Mouse (Mus musculus) MEL (cell line): Measurements from ENCODE around the gene Tead2. TPM values are rescaled to one million over a fixed set of nuclear protein-coding genes. Genes with fewer than 3 reads are reported as not detected.

ENCODE experiments used
- DNase-seq: peaks from one replicate; pipeline ENCODE4 v3.0.0; 2011; ENCODE audit warnings: low read depth, low spot score
- H3K27ac ChIP-seq: 2 replicates; pipeline ENCODE4 v1.5.1; 2012; ENCODE audit warnings: low read depth, mild to moderate bottlenecking, control low read depth, low read length, moderate library complexity; ENCODE audit not compliant: control insufficient read depth
- H3K27me3 ChIP-seq, 2 experiments: fragments of 150-350 bp in 1 of 2; sonication (generic) in 1 of 2; 2 replicates each; pipeline ENCODE4 v1.6.1; 2012; ENCODE audit warnings: low read length in 2 of 2, mild to moderate bottlenecking in 2 of 2, improper control_type of control experiment in 1 of 2, moderate library complexity in 1 of 2; ENCODE audit not compliant: insufficient read depth in 2 of 2, control insufficient read depth in 1 of 2
- H3K36me3 ChIP-seq, 2 experiments: 2 replicates each; pipeline ENCODE4 v1.6.1; 2012 to 2014; ENCODE audit warnings: low read length in 2 of 2, improper control_type of control experiment in 1 of 2, inconsistent platforms in 1 of 2, mild to moderate bottlenecking in 1 of 2; ENCODE audit not compliant: insufficient read depth in 2 of 2, control insufficient read depth in 1 of 2
- H3K4me1 ChIP-seq, 2 experiments: fragments of 150-350 bp in 1 of 2; sonication (generic) in 1 of 2; 2 replicates each; pipeline ENCODE4 v1.6.1; 2012; ENCODE audit warnings: low read length in 2 of 2, improper control_type of control experiment in 1 of 2, mild to moderate bottlenecking in 1 of 2; ENCODE audit not compliant: insufficient read depth in 2 of 2, control insufficient read depth in 1 of 2
- H3K4me3 ChIP-seq, 2 experiments: fragments of 150-350 bp in 1 of 2; sonication (generic) in 1 of 2; 2 replicates each; pipeline ENCODE4 v1.5.1; 2012; ENCODE audit warnings: low read depth in 2 of 2, low read length in 2 of 2, mild to moderate bottlenecking in 2 of 2, moderate library complexity in 2 of 2, control low read depth in 1 of 2, improper control_type of control experiment in 1 of 2; ENCODE audit not compliant: control insufficient read depth in 1 of 2, insufficient read depth in 1 of 2
- H3K79me2 ChIP-seq: 2 replicates; pipeline ENCODE4 v1.6.1; 2012; ENCODE audit warnings: mild to moderate bottlenecking, low read length, moderate library complexity; ENCODE audit not compliant: control insufficient read depth, poor library complexity, insufficient read depth
- H3K9ac ChIP-seq: 2 replicates; pipeline ENCODE4 v1.6.1; 2012; ENCODE audit warnings: low read depth, mild to moderate bottlenecking, control low read depth, low read length, moderate library complexity; ENCODE audit not compliant: control insufficient read depth, poor library complexity, severe bottlenecking
- H3K9me3 ChIP-seq: fragments of 150-350 bp; sonication (generic); replicated peaks from 2 replicates; pipeline ENCODE4 v1.6.1; 2012; ENCODE audit warnings: mild to moderate bottlenecking, low read length, improper control_type of control experiment, moderate library complexity; ENCODE audit not compliant: insufficient read depth
- E2F4 ChIP-seq: IDR thresholded peaks from 2 replicates; pipeline ENCODE4 v1.6.1; 2011; ENCODE audit warnings: low read depth, low read length, improper control_type of control experiment, borderline replicate concordance
- ELF1 ChIP-seq: IDR thresholded peaks from 2 replicates; pipeline ENCODE4 v1.6.1; 2014; ENCODE audit warnings: low read depth, mild to moderate bottlenecking, inconsistent platforms, low read length, improper control_type of control experiment, moderate library complexity
- EP300 ChIP-seq, 2 experiments: IDR thresholded peaks; 2 replicates each; pipeline ENCODE4 v1.6.1; 2011; ENCODE audit warnings: improper control_type of control experiment in 2 of 2, low read length in 2 of 2, low read depth in 1 of 2, mild to moderate bottlenecking in 1 of 2
- ETS1 ChIP-seq: IDR thresholded peaks from 2 replicates; pipeline ENCODE4 v1.6.1; 2012; ENCODE audit warnings: low read depth, mild to moderate bottlenecking, inconsistent platforms, low read length, improper control_type of control experiment, moderate library complexity
- GABPA ChIP-seq: IDR thresholded peaks from 2 replicates; pipeline ENCODE4 v1.6.1; 2012; ENCODE audit warnings: low read depth, mild to moderate bottlenecking, inconsistent platforms, low read length, improper control_type of control experiment, moderate library complexity
- GATA1 ChIP-seq: IDR thresholded peaks from 2 replicates; pipeline ENCODE4 v1.6.1; 2011; ENCODE audit warnings: low read depth, low read length, improper control_type of control experiment
- HCFC1 ChIP-seq: IDR thresholded peaks from 2 replicates; pipeline ENCODE4 v1.6.1; 2012; ENCODE audit warnings: low read depth, mild to moderate bottlenecking, inconsistent platforms, low read length, improper control_type of control experiment, moderate library complexity
- KAT2A ChIP-seq: conservative IDR thresholded peaks from 2 replicates; pipeline ENCODE4 v1.6.1; 2012; ENCODE audit warnings: low read depth, low read length, improper control_type of control experiment, inconsistent platforms
- NRF1 ChIP-seq: IDR thresholded peaks from 2 replicates; pipeline ENCODE4 v1.6.1; 2014; ENCODE audit warnings: low read depth, mild to moderate bottlenecking, inconsistent platforms, low read length, improper control_type of control experiment, moderate library complexity; ENCODE audit not compliant: poor library complexity, insufficient read depth, severe bottlenecking
- POLR2A ChIP-seq, 2 experiments: IDR thresholded peaks; 2 replicates each; pipeline ENCODE4 v1.6.1; 2011 to 2012; ENCODE audit warnings: low read length in 2 of 2, mild to moderate bottlenecking in 2 of 2, control low read depth in 1 of 2, improper control_type of control experiment in 1 of 2, low read depth in 1 of 2, moderate library complexity in 1 of 2; ENCODE audit not compliant: control insufficient read depth in 1 of 2, insufficient read depth in 1 of 2, poor library complexity in 1 of 2
- POLR2AphosphoS2 ChIP-seq: IDR thresholded peaks from 2 replicates; pipeline ENCODE4 v1.6.1; 2011; ENCODE audit warnings: low read length, improper control_type of control experiment
- RAD21 ChIP-seq: IDR thresholded peaks from 2 replicates; pipeline ENCODE4 v1.6.1; 2011; ENCODE audit warnings: mild to moderate bottlenecking, low read depth, low read length, improper control_type of control experiment
- SIN3A ChIP-seq: IDR thresholded peaks from 2 replicates; pipeline ENCODE4 v1.6.1; 2012; ENCODE audit warnings: low read length, improper control_type of control experiment, inconsistent platforms
- SMC3 ChIP-seq: IDR thresholded peaks from 2 replicates; pipeline ENCODE4 v1.6.1; 2011; ENCODE audit warnings: low read depth, low read length, improper control_type of control experiment
- TCF12 ChIP-seq: IDR thresholded peaks from 2 replicates; pipeline ENCODE4 v1.6.1; 2014; ENCODE audit warnings: low read depth, mild to moderate bottlenecking, inconsistent platforms, low read length, improper control_type of control experiment, moderate library complexity
- UBTF ChIP-seq: IDR thresholded peaks from 2 replicates; pipeline ENCODE4 v1.6.1; 2012; ENCODE audit warnings: low read depth, mild to moderate bottlenecking, inconsistent platforms, low read length, improper control_type of control experiment, moderate library complexity, borderline replicate concordance; ENCODE audit not compliant: insufficient read depth
- USF1 ChIP-seq: IDR thresholded peaks from 2 replicates; pipeline ENCODE4 v1.6.1; 2014; ENCODE audit warnings: low read depth, mild to moderate bottlenecking, inconsistent platforms, low read length, improper control_type of control experiment, moderate library complexity
- USF2 ChIP-seq, 2 experiments: IDR thresholded peaks; 2 replicates each; pipeline ENCODE4 v1.6.1; 2011 to 2012; ENCODE audit warnings: improper control_type of control experiment in 2 of 2, low read length in 2 of 2, borderline replicate concordance in 1 of 2, inconsistent platforms in 1 of 2, low read depth in 1 of 2, mild to moderate bottlenecking in 1 of 2; ENCODE audit not compliant: insufficient read depth in 1 of 2
- ZKSCAN1 ChIP-seq: IDR thresholded peaks from 2 replicates; pipeline ENCODE4 v1.6.1; 2012; ENCODE audit warnings: low read depth, mild to moderate bottlenecking, inconsistent platforms, low read length, improper control_type of control experiment, moderate library complexity
- polyA plus RNA-seq, 2 experiments: library from polyadenylated mRNA; stranded (reverse) in 1 of 2; unstranded in 1 of 2; fragments of >175 nt in 1 of 2; fragments of >200 nt in 1 of 2; gene quantifications; 2 replicates each; pipeline versions ENCODE4 v1.2.1 to v1.2.4; 2012; ENCODE audit warnings: low replicate concordance in 2 of 2, low read depth in 1 of 2; ENCODE audit not compliant: insufficient read length in 2 of 2, insufficient read depth in 1 of 2, missing spikeins in 1 of 2
- total RNA-seq: library from RNA; depleted of rRNA; stranded (reverse); fragments of 300-350 nt; gene quantifications from 2 replicates; pipeline ENCODE4 v1.2.3, GENCODE M21; 2012

Tead2 gene
- total and polyA plus RNA-seq, 3 experiments: 0.19 to 0.38 TPM; not detected in 1

DNA sequence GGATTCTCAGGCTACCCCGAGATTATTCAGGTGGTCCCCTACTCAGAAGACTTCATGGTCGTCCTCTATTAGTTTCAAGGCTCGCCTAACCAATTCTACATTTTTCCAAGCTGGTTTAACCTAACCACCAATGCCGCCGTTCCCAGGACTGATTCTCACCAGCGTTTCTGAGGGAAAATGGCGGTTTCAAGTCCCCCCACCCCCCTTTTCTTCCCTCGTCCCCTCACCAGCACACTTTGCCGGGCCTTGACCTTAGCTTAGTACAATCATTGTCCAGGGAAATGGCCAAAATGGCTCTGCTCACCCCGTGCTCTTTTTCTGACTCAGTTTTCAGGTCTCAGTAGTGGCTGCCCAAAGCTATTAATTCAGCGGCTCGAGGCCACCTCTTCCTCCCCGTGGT lies 40.2 kb upstream of the Tead2 start:
- Histone ChIP-seq H3K27ac (no peak overlapping the region), H3K79me2 (no peaks in the 10 kb centered on the region), H3K9ac (no peak overlapping the region), H3K36me3 (no peaks in the 10 kb centered on the region), H3K27me3 (no peaks in the 10 kb centered on the region), H3K4me1 (no peaks in the 10 kb centered on the region), H3K9me3 (no peaks in the 10 kb centered on the region), H3K4me3 (no peak overlapping the region)
- DNase-seq: no peak
- no peak for TF ChIP-seq KAT2A
- TF ChIP-seq POLR2AphosphoS2: no peak
- no peak for TF ChIP-seq USF2 (IDR thresholded peaks at IDR 0.05; ENCODE audit: borderline replicate concordance in 1 of 2, insufficient read depth in 1 of 2, low read depth in 1 of 2, low read length in 2 of 2)
- TF ChIP-seq NRF1: no peak
- no peak for TF ChIP-seq HCFC1
- TF ChIP-seq ETS1: no peak
- no peak for TF ChIP-seq POLR2A (IDR thresholded peaks at IDR 0.05; ENCODE audit: control insufficient read depth in 1 of 2, insufficient read depth in 1 of 2, low read depth in 1 of 2, low read length in 2 of 2, poor library complexity in 1 of 2)
- no peak for TF ChIP-seq TCF12
- no peak for TF ChIP-seq UBTF
- TF ChIP-seq RAD21: no peak
- no peak for TF ChIP-seq SIN3A
- no peak for TF ChIP-seq E2F4
- no peak for TF ChIP-seq ELF1
- no peak for TF ChIP-seq GATA1

DNA sequence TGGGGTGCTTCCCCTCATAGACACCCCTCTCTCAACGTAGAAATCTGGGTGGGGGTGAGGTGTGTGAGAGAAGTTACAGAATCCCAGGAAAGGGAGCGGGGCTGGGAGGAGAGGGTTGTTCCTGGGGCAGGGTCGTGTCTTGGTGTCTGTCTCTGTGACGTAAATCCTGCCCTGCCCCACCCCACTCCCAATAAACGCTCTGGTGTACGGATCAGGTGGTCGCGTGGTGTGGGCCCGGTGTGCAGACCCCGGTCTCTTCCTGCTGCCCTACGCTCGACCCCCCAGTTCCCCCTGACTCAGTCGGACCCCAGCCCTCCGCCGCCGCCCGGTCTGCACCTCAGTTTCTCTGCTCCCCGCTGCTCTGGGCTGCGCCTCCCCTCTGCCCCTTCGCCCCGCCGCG lies 39.6 kb upstream of the Tead2 start:
- TF ChIP-seq EP300 (IDR thresholded peaks at IDR 0.05; ENCODE audit: low read depth in 1 of 2, low read length in 2 of 2): no peak
- TF ChIP-seq SIN3A: no peak
- no peak for TF ChIP-seq ZKSCAN1
- TF ChIP-seq USF1: no peak
- no peak for TF ChIP-seq POLR2AphosphoS2
- no peak for TF ChIP-seq SMC3
- no peak for TF ChIP-seq USF2 (IDR thresholded peaks at IDR 0.05; ENCODE audit: borderline replicate concordance in 1 of 2, insufficient read depth in 1 of 2, low read depth in 1 of 2, low read length in 2 of 2)
- TF ChIP-seq GABPA: no peak
- TF ChIP-seq POLR2A (IDR thresholded peaks at IDR 0.05; ENCODE audit: control insufficient read depth in 1 of 2, insufficient read depth in 1 of 2, low read depth in 1 of 2, low read length in 2 of 2, poor library complexity in 1 of 2): no peak
- TF ChIP-seq, all 39 proteins: peak for 0
- no peak overlapping the region for H3K9ac ChIP-seq

More for the DNA sequence above, 39.6 kb upstream of the Tead2 start:
- no peak for DNase-seq
- H3K36me3 ChIP-seq: no peaks in the 10 kb centered on the region
- H3K4me3 ChIP-seq: no peak overlapping the region
- no peaks in the 10 kb centered on the region for H3K4me1 ChIP-seq
- no peaks in the 10 kb centered on the region for H3K9me3 ChIP-seq
- no peak overlapping the region for H3K27ac ChIP-seq
- no peaks in the 10 kb centered on the region for H3K79me2 ChIP-seq
- H3K27me3 ChIP-seq: no peaks in the 10 kb centered on the region
